Mouse (Mus musculus): ENCODE data around the gene Setd4.

DNA sequence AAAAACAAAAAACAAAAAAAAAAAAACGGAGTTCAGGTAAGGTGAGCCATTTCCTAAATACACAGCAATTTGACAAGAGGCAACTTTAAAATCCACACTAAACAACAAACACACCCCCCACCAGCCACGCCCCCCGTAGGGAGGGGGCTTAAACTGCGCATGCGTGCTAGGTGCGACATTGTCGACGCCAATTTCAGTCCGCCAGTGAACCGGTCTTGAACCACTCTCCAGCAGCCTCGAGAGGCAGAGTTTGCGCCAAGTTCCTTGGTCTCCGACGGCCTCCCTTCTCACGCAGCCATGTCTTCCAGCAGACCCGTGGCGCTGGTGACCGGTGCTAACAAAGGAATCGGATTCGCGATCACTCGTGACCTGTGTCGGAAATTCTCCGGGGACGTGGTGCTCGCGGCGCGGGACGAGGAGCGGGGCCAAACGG is 3.8 kb upstream of the Setd4 start:
- 0 out of 2 replicates have a peak, but pooled peaks have one; percentile 14 for TF ChIP-seq CTCF (IDR thresholded peaks at IDR 0.05; ENCODE audit: borderline replicate concordance, control insufficient read depth, extremely low read depth, insufficient read depth, low read length, poor library complexity)
- peak; percentile 83 for TF ChIP-seq POLR2A (IDR thresholded peaks at IDR 0.05; ENCODE audit: control insufficient read depth, extremely low read depth, insufficient read depth, low read length, poor library complexity)
